Mouse (Mus musculus) macrophage (primary cell): Measurements from ENCODE around the gene Rbmx. TPM values are rescaled to one million over a fixed set of nuclear protein-coding genes. Genes with fewer than 3 reads are reported as not detected.

Experiments
- H3K27ac ChIP-seq: fragments of 350-480 bp; formaldehyde crosslinking; 2 replicates; pipeline ENCODE4 v1.9.0; 2021
- H3K36me3 ChIP-seq: fragments of 350-480 bp; formaldehyde crosslinking; 2 replicates; pipeline ENCODE4 v1.9.0; 2021; ENCODE audit errors: inconsistent target
- H3K4me3 ChIP-seq: fragments of 350-480 bp; formaldehyde crosslinking; 2 replicates; pipeline ENCODE4 v1.9.0; 2021; ENCODE audit errors: inconsistent target
- H3K79me2 ChIP-seq: fragments of 350-480 bp; formaldehyde crosslinking; 2 replicates; pipeline ENCODE4 v1.9.0; 2021; ENCODE audit errors: inconsistent target
- WGBS: methylation state at CpG from one replicate; pipeline ENCODE4 v1.1.7; 2026; ENCODE audit warnings: inconsistent platforms; ENCODE audit not compliant: missing documents; 5-methylcytosine and 5-hydroxymethylcytosine counted together
- polyA plus RNA-seq: library from polyadenylated mRNA; stranded (reverse); fragments of 250-400 nt; gene quantifications from 3 replicates; pipeline ENCODE4 v1.2.4, GENCODE M21; 2018; ENCODE audit warnings: inconsistent platforms

The Rbmx gene
- polyA plus RNA-seq, 1 experiment from 2014 or later = 21.6 TPM

DNA sequence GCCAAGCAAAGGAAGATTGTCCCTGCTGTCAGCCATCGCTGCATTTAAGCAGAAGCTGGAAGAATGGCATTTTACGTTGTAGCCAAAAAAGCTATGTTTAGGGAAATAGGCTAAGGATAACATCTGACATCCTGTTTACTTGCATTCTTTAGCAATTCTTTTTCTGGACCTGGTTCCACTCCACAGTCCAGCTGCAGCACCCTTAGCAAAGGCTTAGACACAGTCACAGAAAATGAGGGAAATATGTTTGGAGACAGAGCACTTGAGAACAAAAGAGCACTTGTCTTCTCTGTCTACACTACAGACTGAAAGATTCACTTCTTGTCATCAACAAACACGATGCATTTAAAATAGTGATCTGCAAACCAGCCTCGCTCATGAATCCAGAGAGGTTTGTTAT lies 53.6 kb downstream of the Rbmx start:
- Histone ChIP-seq H3K4me3 (peak overlapping the region; percentile 35; the same call in 1 of the 2 replicates), H3K36me3 (no peaks in the 10 kb centered on the region), H3K27ac (peak overlapping the region; percentile 73), H3K79me2 (no peaks in the 10 kb centered on the region; the same call in 1 of the 2 replicates)
- 63% methylated on average over 4 of the region's 4 CpGs for WGBS

DNA sequence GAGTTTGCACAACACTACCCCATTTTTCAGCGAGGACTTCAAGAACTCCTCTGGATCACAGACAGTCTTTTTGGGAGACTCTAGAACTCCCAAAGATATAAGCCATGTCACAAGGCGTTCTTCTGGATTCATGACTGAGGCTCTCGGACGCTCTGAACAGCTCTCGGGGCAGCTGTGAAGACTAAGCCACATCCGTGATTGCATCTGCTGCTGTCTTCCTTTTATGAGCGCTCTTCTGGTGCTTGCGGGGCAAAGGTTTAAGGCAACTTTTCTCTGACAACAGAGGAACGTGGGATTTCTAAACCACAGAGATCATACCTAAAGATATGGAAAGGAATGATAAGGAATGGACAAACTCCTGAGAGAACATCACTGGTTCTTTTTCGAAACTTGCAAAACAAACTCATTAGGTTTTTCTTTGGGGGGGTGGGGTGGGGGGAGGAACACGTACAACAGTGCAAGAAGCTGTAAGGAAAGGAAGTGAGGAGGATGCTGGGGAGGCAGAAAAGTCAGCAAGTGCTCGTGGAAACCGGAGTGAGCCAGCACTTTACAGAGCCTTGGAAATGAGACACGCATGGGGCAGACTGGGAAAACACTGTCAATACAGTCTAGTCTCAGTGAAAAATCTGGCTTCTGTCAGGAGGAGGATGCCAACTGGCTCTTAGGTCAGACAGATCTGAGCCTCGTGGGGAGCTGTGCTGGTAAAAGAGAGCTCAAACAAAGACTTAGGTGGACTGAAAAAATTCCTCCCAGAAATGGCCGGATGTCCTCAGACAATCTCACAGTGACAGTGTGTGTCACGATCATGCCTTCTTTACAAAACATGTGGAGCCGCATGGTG lies 54.2 kb downstream of the Rbmx start, which contains the start of gene Arhgef6:
Gene Arhgef6, minus strand, starts transcription at position 359 of the 841 bp plus-strand sequence.
- Histone ChIP-seq H3K79me2 (no peaks in the 10 kb centered on the region; the same call in 1 of the 2 replicates), H3K36me3 (no peaks in the 10 kb centered on the region), H3K4me3 (peak within 1 kb of the TSS; percentile 35), H3K27ac (peak within 1 kb of the TSS; percentile 73)
- 35% methylated on average over 18 of the region's 18 CpGs for WGBS

GRCm38 (mm10) chrX:57337582-57337981 lies 55.3 kb downstream of the Rbmx start:
- peak overlapping the region; percentile 35 for H3K4me3 ChIP-seq
- no peaks in the 10 kb centered on the region; the same call in 1 of the 2 replicates for H3K79me2 ChIP-seq
- H3K27ac ChIP-seq = peak overlapping the region; percentile 73
- no peaks in the 10 kb centered on the region for H3K36me3 ChIP-seq

GRCm38 (mm10) chrX:57336958-57337357 lies 55.9 kb downstream of the Rbmx start:
- H3K27ac ChIP-seq = peak overlapping the region; percentile 73
- H3K4me3 ChIP-seq = peak overlapping the region; percentile 35
- 42% methylated on average over 8 of the region's 9 CpGs for WGBS

GRCm38 (mm10) chrX:57335313-57335712 lies 57.5 kb downstream of the Rbmx start:
- Histone ChIP-seq H3K27ac (no peak overlapping the region), H3K36me3 (no peaks in the 10 kb centered on the region), H3K4me3 (no peak overlapping the region), H3K79me2 (no peaks in the 10 kb centered on the region; the same call in 1 of the 2 replicates)
- WGBS = 76% methylated on average over 5 of the region's 6 CpGs

More at GRCm38 (mm10) chrX:57336958-57337357, 55.9 kb downstream of the Rbmx start:
- no peaks in the 10 kb centered on the region for H3K36me3 ChIP-seq
- no peaks in the 10 kb centered on the region; the same call in 1 of the 2 replicates for H3K79me2 ChIP-seq

Other genes starting within 250 kb of the Rbmx start
- not detected in 3 replicates for gene Cd40lg, start 180.9 kb downstream of the Rbmx start, polyA plus RNA-seq
- gene Arhgef6, start 54.3 kb downstream of the Rbmx start, polyA plus RNA-seq = 38.1 to 78.3 TPM (median 73.9 TPM) in 3 replicates
- not detected in 3 replicates for gene Gm364, start 16.1 kb upstream of the Rbmx start, polyA plus RNA-seq
- not detected in 3 replicates for gene Gpr101, start 110.7 kb upstream of the Rbmx start, polyA plus RNA-seq